Comparison of ENCODE assay signal across 14 mouse cellular contexts in the genomic region with DNA sequence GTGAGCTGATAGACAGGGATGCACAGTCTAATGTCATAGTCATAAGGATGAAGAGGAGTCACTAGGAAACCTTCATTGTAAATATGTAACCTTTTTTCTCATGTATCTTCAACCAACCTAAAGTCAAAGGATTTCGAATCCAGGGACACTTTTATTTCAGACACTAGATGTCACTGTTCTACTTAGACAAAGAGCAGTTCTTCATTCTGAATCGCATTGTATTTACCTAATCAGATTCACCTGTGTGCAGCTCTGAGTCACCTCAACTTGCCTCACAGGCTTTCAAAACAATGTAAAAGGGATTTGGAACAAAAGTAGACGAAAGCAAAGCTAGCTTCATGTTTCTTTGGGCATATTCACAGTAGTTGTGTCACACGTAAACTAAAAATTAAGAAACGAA. TPM values are rescaled to one million over a fixed set of nuclear protein-coding genes. Genes with fewer than 3 reads are reported as not detected.
DNase-seq lines count a peak whose midpoint lies in the region; ATAC-seq and TF ChIP-seq lines count a peak whose summit lies in the region.
"Had no signal": no experiment of that assay in that cellular context is flagged by ENCODE, and none has a peak within 500 bp of the region (broad histone marks: within the 10 kb centered on the region; RNA-seq: fewer than 3 reads in every experiment).

No protein-coding gene starts in this region.

- H3K4me3 ChIP-seq in hindbrain, postnatal 0 days (ENCODE audit: low read length) = no peak overlapping the region
- H3K4me3 ChIP-seq in hindbrain, embryonic 13.5 days = no peak overlapping the region
- no peak overlapping the region for H3K4me3 ChIP-seq in thymus, adult 2 months (ENCODE audit: control insufficient read depth, insufficient read depth, low read length)
- H3K4me3 ChIP-seq in heart, embryonic 10.5 days = no peak overlapping the region
- H3K4me3 ChIP-seq: erythroblast, embryonic 14.5 days; kidney, embryonic 15.5 days had no signal

- H3K27me3 ChIP-seq in hindbrain, postnatal 0 days (ENCODE audit: insufficient read depth, low read length) = no peaks in the 10 kb centered on the region
- H3K27me3 ChIP-seq in hindbrain, embryonic 13.5 days = no peaks in the 10 kb centered on the region
- no peaks in the 10 kb centered on the region for H3K27me3 ChIP-seq in thymus, adult 2 months (ENCODE audit: control insufficient read depth, insufficient read depth, low read length)
- H3K27me3 ChIP-seq in heart, embryonic 10.5 days (ENCODE audit: insufficient read depth, poor library complexity, severe bottlenecking) = no peaks in the 10 kb centered on the region
- H3K27me3 ChIP-seq: kidney, embryonic 15.5 days had no signal

- H3K4me2 ChIP-seq in hindbrain, postnatal 0 days (ENCODE audit: low read depth, low read length) = no peak overlapping the region
- H3K4me2 ChIP-seq in hindbrain, embryonic 13.5 days = no peak overlapping the region
- H3K4me2 ChIP-seq: kidney, embryonic 15.5 days had no signal

- no peak overlapping the region for H3K27ac ChIP-seq in hindbrain, postnatal 0 days
- no peak overlapping the region for H3K27ac ChIP-seq in hindbrain, embryonic 13.5 days
- no peak overlapping the region for H3K27ac ChIP-seq in thymus, adult 2 months (ENCODE audit: control insufficient read depth, insufficient read depth, low read length)
- H3K27ac ChIP-seq in heart, embryonic 10.5 days = no peak overlapping the region
- H3K27ac ChIP-seq: kidney, embryonic 15.5 days had no signal

- 53% methylated on average over 5 of the region's 5 CpGs for WGBS in hindbrain, postnatal 0 days
- WGBS in hindbrain, embryonic 13.5 days = 59% methylated on average over 5 of the region's 5 CpGs
- 47% methylated on average over 5 of the region's 5 CpGs for WGBS in thymus, adult 2 months
- WGBS in heart, embryonic 10.5 days = 48% methylated on average over 5 of the region's 5 CpGs

- no peak for TF ChIP-seq POLR2A in thymus, adult 2 months (IDR thresholded peaks at IDR 0.05; ENCODE audit: control insufficient read depth, extremely low read depth, insufficient read depth, low read length, poor library complexity)

- H3K36me3 ChIP-seq in hindbrain, postnatal 0 days (ENCODE audit: insufficient read depth, low read length) = no peaks in the 10 kb centered on the region
- H3K36me3 ChIP-seq in hindbrain, embryonic 13.5 days = no peaks in the 10 kb centered on the region
- no peaks in the 10 kb centered on the region for H3K36me3 ChIP-seq in thymus, adult 2 months (ENCODE audit: control insufficient read depth, insufficient read depth, low read length)
- no peaks in the 10 kb centered on the region for H3K36me3 ChIP-seq in heart, embryonic 10.5 days
- H3K36me3 ChIP-seq: kidney, embryonic 15.5 days had no signal

- no peak overlapping the region for H3K9ac ChIP-seq in hindbrain, postnatal 0 days (replicated peaks; ENCODE audit: low read length)
- H3K9ac ChIP-seq in hindbrain, embryonic 13.5 days = no peak overlapping the region
- H3K9ac ChIP-seq: kidney, embryonic 15.5 days had no signal

- DNase-seq in hindbrain, postnatal 0 days (ENCODE audit: low spot score) = peak; percentile 74
- DNase-seq in thymus, postnatal 0 days (ENCODE audit: low spot score) = peak; percentile 26
- no peak for DNase-seq in thymus, adult 2 months
- DNase-seq in c-Kit-positive CD71-negative TER-119-negative erythroid progenitor cells, embryonic 14.5 days (ENCODE audit: low read depth) = peak; percentile 10
- DNase-seq in telencephalon, adult 2 months (ENCODE audit: low read depth, low spot score) = peak; percentile 18
- DNase-seq in yolk sac, embryonic 10.5 days (ENCODE audit: low spot score) = no peak
- no peak for DNase-seq in heart, embryonic 10.5 days (ENCODE audit: low spot score)
- DNase-seq: left cerebral cortex, postnatal 4 days; lung, postnatal 36 days; thymus, postnatal 4 days had no signal

- H3K4me1 ChIP-seq in hindbrain, postnatal 0 days (ENCODE audit: insufficient read depth, low read length) = no peaks in the 10 kb centered on the region
- no peaks in the 10 kb centered on the region for H3K4me1 ChIP-seq in hindbrain, embryonic 13.5 days (replicated peaks)
- H3K4me1 ChIP-seq in thymus, adult 2 months (replicated peaks; ENCODE audit: control insufficient read depth, insufficient read depth, low read length) = no peaks in the 10 kb centered on the region
- no peaks in the 10 kb centered on the region for H3K4me1 ChIP-seq in heart, embryonic 10.5 days
- H3K4me1 ChIP-seq: kidney, embryonic 15.5 days had no signal

- peak; percentile 65 for TF ChIP-seq CTCF in hindbrain, postnatal 0 days (IDR thresholded peaks at IDR 0.05; ENCODE audit: low read depth)
- TF ChIP-seq CTCF in thymus, adult 2 months (IDR thresholded peaks at IDR 0.05; ENCODE audit: borderline replicate concordance, control insufficient read depth, extremely low read depth, insufficient read depth, low read length, poor library complexity) = no peak

- no peak for ATAC-seq in hindbrain, postnatal 0 days
- no peak for ATAC-seq in hindbrain, embryonic 13.5 days (ENCODE audit: low FRiP score)

- no peaks in the 10 kb centered on the region for H3K9me3 ChIP-seq in hindbrain, postnatal 0 days (ENCODE audit: low read length)
- no peaks in the 10 kb centered on the region for H3K9me3 ChIP-seq in hindbrain, embryonic 13.5 days
- no peaks in the 10 kb centered on the region for H3K9me3 ChIP-seq in heart, embryonic 10.5 days
- H3K9me3 ChIP-seq: kidney, embryonic 15.5 days had no signal

RNA-seq across cellular contexts. Expression of a gene that starts 57.3 kb away (rescaled TPM):
- 46.4 and 52.8 TPM in 2 replicates for total RNA-seq in hindbrain, postnatal 0 days (2014; rRNA removed)
- polyA plus RNA-seq in hindbrain, postnatal 0 days (2015; fragmentation: Nextera tagmentation; extraction: Ambion mirVana) = 13.3 and 13.9 TPM in 2 replicates
- 13.7 and 15.3 TPM in 2 replicates for polyA plus RNA-seq in hindbrain, embryonic 13.5 days (2015; fragmentation: Nextera tagmentation; extraction: Ambion mirVana)
- polyA plus RNA-seq in thymus, postnatal 0 days (2015; fragmentation: Nextera tagmentation; extraction: Ambion mirVana) = 0.04 TPM in 1 of 2 replicates, not detected in the other
- 0.09 TPM in 1 of 2 replicates, not detected in the other for polyA plus RNA-seq in thymus, adult 2 months (2012; rRNA removed)
- polyA plus RNA-seq in heart, embryonic 10.5 days (2016; fragmentation: Nextera tagmentation; extraction: Ambion mirVana) = 9.8 and 13.6 TPM in 2 replicates
- polyA plus RNA-seq: erythroblast, embryonic 14.5 days; small intestine, adult 2 months had no signal

Comparison
In these comparisons a context has a peak if more than half of its experiments do, and no peak if none do; other contexts are left out.
1. DNase-seq: peak in hindbrain, postnatal 0 days (single experiment), thymus, postnatal 0 days (single experiment), c-Kit-positive CD71-negative TER-119-negative erythroid progenitor cells, embryonic 14.5 days (single experiment) and telencephalon, adult 2 months (single experiment); none in thymus, adult 2 months (single experiment), yolk sac, embryonic 10.5 days (single experiment) and heart, embryonic 10.5 days (single experiment).